Mouse (Mus musculus) midbrain, embryonic 13.5 days (tissue): ENCODE data around the gene Mgme1. TPM values are rescaled to one million over a fixed set of nuclear protein-coding genes. Genes with fewer than 3 reads are reported as not detected.
A peak's percentile ranks its signal among the peaks of the same experiment; 100 is the strongest.

Experiments used
- ATAC-seq: fragments of 200-750 bp; cut with Nextera tagmentation; 2 replicates; pipeline ENCODE4 v1.8.0; 2017; ENCODE audit warnings: mild to moderate bottlenecking, moderate TSS enrichment, moderate library complexity
- H3K27ac ChIP-seq: fragments of 300-500 bp; sonication (generic); 2 replicates; pipeline ENCODE4 v1.5.1; 2015; ENCODE audit warnings: inconsistent platforms, mild to moderate bottlenecking, moderate library complexity
- H3K27me3 ChIP-seq: fragments of 300-500 bp; sonication (generic); 2 replicates; pipeline ENCODE4 v1.6.1; 2015; ENCODE audit warnings: mild to moderate bottlenecking, inconsistent platforms
- H3K36me3 ChIP-seq: fragments of 300-500 bp; sonication (generic); 2 replicates; pipeline ENCODE4 v1.6.1; 2015; ENCODE audit warnings: mild to moderate bottlenecking, inconsistent platforms
- H3K4me1 ChIP-seq: fragments of 300-500 bp; sonication (generic); replicated peaks from 2 replicates; pipeline ENCODE4 v1.6.1; 2015; ENCODE audit warnings: inconsistent platforms
- H3K4me2 ChIP-seq: fragments of 300-500 bp; sonication (generic); replicated peaks from 2 replicates; pipeline ENCODE4 v1.6.1; 2015; ENCODE audit warnings: moderate library complexity, mild to moderate bottlenecking, inconsistent platforms
- H3K4me3 ChIP-seq: fragments of 300-500 bp; sonication (generic); replicated peaks from 2 replicates; pipeline ENCODE4 v1.5.1; 2015; ENCODE audit warnings: mild to moderate bottlenecking, inconsistent platforms
- H3K9ac ChIP-seq: fragments of 300-500 bp; sonication (generic); replicated peaks from 2 replicates; pipeline ENCODE4 v1.6.1; 2015; ENCODE audit warnings: mild to moderate bottlenecking, inconsistent platforms
- H3K9me3 ChIP-seq: fragments of 300-500 bp; sonication (generic); 2 replicates; pipeline ENCODE4 v1.6.1; 2016; ENCODE audit warnings: mild to moderate bottlenecking, inconsistent platforms
- WGBS: fragments of 180-500 bp; shearing (Covaris S2); methylation state at CpG from one replicate; pipeline ENCODE4 v1.1.7; 2015; 5-methylcytosine and 5-hydroxymethylcytosine counted together
- polyA plus RNA-seq: library from polyadenylated mRNA; unstranded; fragments of >200 nt; fragmentation: Nextera tagmentation; extraction: Ambion mirVana; gene quantifications from 2 replicates; pipeline ENCODE4 v1.2.1, GENCODE M21; 2015

Gene Mgme1
- polyA plus RNA-seq, 1 experiment from 2014 or later, result 13.0 TPM

DNA sequence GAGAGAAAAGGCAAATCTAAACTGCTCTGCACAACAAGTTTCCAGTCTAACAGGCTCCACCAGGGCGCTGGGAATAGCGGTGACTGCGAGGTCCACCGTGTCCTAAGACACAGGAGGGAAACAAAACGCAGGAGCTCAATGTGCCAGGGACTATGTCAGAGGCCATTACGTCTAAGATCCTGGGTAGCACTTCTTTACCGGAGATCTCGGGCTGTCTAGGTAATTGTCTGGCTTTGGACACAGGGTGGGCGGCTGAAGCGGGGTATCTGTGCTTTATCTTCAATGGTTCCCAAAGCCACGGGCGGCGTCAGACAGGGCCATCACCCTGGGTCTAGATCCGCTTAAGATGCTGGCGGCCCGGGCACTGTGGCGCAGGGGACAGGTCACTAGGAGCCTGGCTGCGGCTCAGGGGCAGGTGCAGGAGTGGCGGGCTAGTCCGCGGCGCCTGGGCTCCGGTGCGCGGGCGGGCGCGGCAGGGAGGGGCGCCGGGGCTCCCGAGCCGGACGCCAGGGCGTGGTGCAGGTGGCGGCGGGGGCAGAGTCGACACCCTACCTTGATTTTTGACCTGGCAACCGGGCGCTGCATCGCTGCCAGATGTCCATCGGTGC, 60.0 kb downstream of the Mgme1 start:
- Histone ChIP-seq H3K4me1 (peaks cover 31% of the 10 kb centered on the region), H3K9me3 (no peaks in the 10 kb centered on the region), H3K4me2 (peak overlapping the region; percentile 93), H3K36me3 (no peaks in the 10 kb centered on the region), H3K27ac (no peak overlapping the region), H3K27me3 (peaks cover 82% of the 10 kb centered on the region), H3K9ac (peak overlapping the region; percentile 58), H3K4me3 (peak overlapping the region; percentile 51)
- peak; percentile 37 for ATAC-seq
- 1% methylated on average over 40 of the region's 41 CpGs for WGBS

Other genes with a start within 250 kb of the Mgme1 start
- not detected in 2 replicates for gene Banf2, start 237.6 kb upstream of the Mgme1 start, polyA plus RNA-seq
- 64.7 and 66.5 TPM in 2 replicates for gene Snx5, start 243 bp downstream of the Mgme1 start, polyA plus RNA-seq
- not detected in 2 replicates for gene Ovol2, start 61.5 kb downstream of the Mgme1 start, polyA plus RNA-seq
- gene Kat14, start 98.3 kb downstream of the Mgme1 start, polyA plus RNA-seq, result 31.7 and 39.9 TPM in 2 replicates
- gene Pet117, start 98.3 kb downstream of the Mgme1 start, polyA plus RNA-seq, result 1.6 and 2.2 TPM in 2 replicates